ENCODE assay signal across 23 mouse cellular contexts in genomic region chr1:60975646-60976294, GRCm38 (mm10). TPM values are rescaled to one million over a fixed set of nuclear protein-coding genes. Genes with fewer than 3 reads are reported as not detected.
DNase-seq lines count a peak whose midpoint lies in the region; ATAC-seq lines count a peak whose summit lies in the region.
"Had no signal": no experiment of that assay in that cellular context is flagged by ENCODE, and none has a peak within 500 bp of the region (broad histone marks: within the 10 kb centered on the region; RNA-seq: fewer than 3 reads in every experiment).

No protein-coding gene starts in this region.

- H3K4me1 ChIP-seq in lung, embryonic 16.5 days (replicated peaks; ENCODE audit: control insufficient read depth, insufficient read depth, low read length) = peaks cover 2% of the 10 kb centered on the region; the same call in 1 of the 2 replicates
- no peaks in the 10 kb centered on the region for H3K4me1 ChIP-seq in midbrain, embryonic 11.5 days (ENCODE audit: control insufficient read depth, insufficient read depth, low read length)
- 0 out of 2 replicates have a peak, but pooled peaks cover 5% of the 10 kb centered on the region for H3K4me1 ChIP-seq in midbrain, embryonic 10.5 days
- H3K4me1 ChIP-seq: embryonic facial prominence, embryonic 15.5 days had no signal

- no peak for DNase-seq in lung, postnatal 14 days
- DNase-seq in midbrain, embryonic 11.5 days (ENCODE audit: low spot score, missing footprints) = peak; percentile 64
- DNase-seq in midbrain, embryonic 10.5 days (ENCODE audit: low spot score) = no peak
- no peak for DNase-seq in spleen, postnatal 14 days (ENCODE audit: low spot score in 2 of 2)
- DNase-seq: adrenal gland, adult 2 months; adrenal gland, postnatal 10 days; adrenal gland, postnatal 25 days; cerebellum, adult 11 months; cerebellum, adult 18-20 months; cerebellum, adult 8-10 months; cerebellum, adult 9-11 months; cerebellum, postnatal 14 days; cerebellum, postnatal 36 days; embryo, embryonic 11 days had no signal

- WGBS in lung, embryonic 16.5 days = 74% methylated on average over 5 of the region's 5 CpGs
- 90% methylated on average over 5 of the region's 5 CpGs for WGBS in midbrain, embryonic 11.5 days
- WGBS in midbrain, embryonic 10.5 days = 92% methylated on average over 5 of the region's 5 CpGs

- H3K9me3 ChIP-seq in lung, embryonic 16.5 days (ENCODE audit: control insufficient read depth, low read length) = no peaks in the 10 kb centered on the region
- no peaks in the 10 kb centered on the region for H3K9me3 ChIP-seq in midbrain, embryonic 11.5 days (ENCODE audit: control insufficient read depth, low read length)
- H3K9me3 ChIP-seq in midbrain, embryonic 10.5 days (replicated peaks) = no peaks in the 10 kb centered on the region
- H3K9me3 ChIP-seq: embryonic facial prominence, embryonic 13.5 days; embryonic facial prominence, embryonic 15.5 days; forebrain, embryonic 10.5 days; forebrain, embryonic 12.5 days had no signal

- no peak overlapping the region for H3K4me2 ChIP-seq in lung, embryonic 16.5 days (ENCODE audit: low read depth, low read length)
- no peak overlapping the region for H3K4me2 ChIP-seq in midbrain, embryonic 11.5 days
- H3K4me2 ChIP-seq: embryonic facial prominence, embryonic 13.5 days; embryonic facial prominence, embryonic 15.5 days; forebrain, embryonic 12.5 days had no signal

- no peak overlapping the region for H3K27ac ChIP-seq in lung, embryonic 16.5 days (ENCODE audit: low read length)
- H3K27ac ChIP-seq in midbrain, embryonic 11.5 days (ENCODE audit: low read depth, low read length) = no peak overlapping the region
- no peak overlapping the region for H3K27ac ChIP-seq in midbrain, embryonic 10.5 days (replicated peaks)
- H3K27ac ChIP-seq: embryonic facial prominence, embryonic 13.5 days; embryonic facial prominence, embryonic 15.5 days; forebrain, embryonic 10.5 days; forebrain, embryonic 12.5 days had no signal

- H3K9ac ChIP-seq in lung, embryonic 16.5 days (ENCODE audit: low read length) = no peak overlapping the region
- H3K9ac ChIP-seq in midbrain, embryonic 11.5 days (ENCODE audit: low read length) = no peak overlapping the region
- H3K9ac ChIP-seq: embryonic facial prominence, embryonic 13.5 days; embryonic facial prominence, embryonic 15.5 days; forebrain, embryonic 12.5 days had no signal

- peak; percentile 71 for ATAC-seq in lung, embryonic 16.5 days (ENCODE audit: low read depth)
- no peak for ATAC-seq in midbrain, embryonic 11.5 days (ENCODE audit: low FRiP score)
- ATAC-seq: forebrain, embryonic 14.5 days; forebrain, embryonic 16.5 days had no signal

- H3K27me3 ChIP-seq in lung, embryonic 16.5 days (ENCODE audit: control insufficient read depth, insufficient read depth, low read depth, low read length) = no peaks in the 10 kb centered on the region
- H3K27me3 ChIP-seq in midbrain, embryonic 11.5 days (ENCODE audit: control insufficient read depth, insufficient read depth, low read length) = no peaks in the 10 kb centered on the region
- no peaks in the 10 kb centered on the region for H3K27me3 ChIP-seq in midbrain, embryonic 10.5 days (ENCODE audit: low read depth, poor library complexity, severe bottlenecking)
- H3K27me3 ChIP-seq: embryonic facial prominence, embryonic 13.5 days; embryonic facial prominence, embryonic 15.5 days; forebrain, embryonic 12.5 days had no signal

- H3K4me3 ChIP-seq in lung, embryonic 16.5 days (ENCODE audit: low read length) = no peak overlapping the region
- no peak overlapping the region for H3K4me3 ChIP-seq in midbrain, embryonic 11.5 days (ENCODE audit: low read depth, low read length)
- H3K4me3 ChIP-seq in midbrain, embryonic 10.5 days = no peak overlapping the region
- H3K4me3 ChIP-seq: embryonic facial prominence, embryonic 13.5 days; embryonic facial prominence, embryonic 15.5 days; erythroblast, embryonic 14.5 days; forebrain, embryonic 10.5 days; forebrain, embryonic 12.5 days had no signal

- H3K36me3 ChIP-seq in lung, embryonic 16.5 days (ENCODE audit: control insufficient read depth, insufficient read depth, low read length) = no peaks in the 10 kb centered on the region
- no peaks in the 10 kb centered on the region for H3K36me3 ChIP-seq in midbrain, embryonic 11.5 days (ENCODE audit: control insufficient read depth, insufficient read depth, low read length)
- H3K36me3 ChIP-seq in midbrain, embryonic 10.5 days = no peaks in the 10 kb centered on the region
- H3K36me3 ChIP-seq: embryonic facial prominence, embryonic 13.5 days; embryonic facial prominence, embryonic 15.5 days; forebrain, embryonic 10.5 days; forebrain, embryonic 12.5 days had no signal

RNA-seq across cellular contexts. Expression of gene Icos, which starts 2.0 kb away (rescaled TPM):
- 0.25 and 0.73 TPM in 2 replicates for polyA plus RNA-seq in lung, embryonic 16.5 days (2015; fragmentation: Nextera tagmentation; extraction: Ambion mirVana)
- 0.04 and 0.10 TPM in 2 replicates for polyA plus RNA-seq in midbrain, embryonic 11.5 days (2014; fragmentation: Nextera tagmentation; extraction: Ambion mirVana)
- 0.25 TPM in 1 of 2 replicates, not detected in the other for polyA plus RNA-seq in midbrain, embryonic 10.5 days (2016; fragmentation: Nextera tagmentation; extraction: Ambion mirVana)
- polyA plus RNA-seq: C2C12; erythroblast, embryonic 14.5 days had no signal
